Mouse (Mus musculus) mesoderm, embryonic 11.5 days (tissue): ENCODE measurements at regions not wholly inside any gene's neighbourhood (a gene's known extent, or its start where the extent isn't known, plus 50 kb on each side); places are given as distances from the start of the nearest gene placed in this dataset.
"Not testable (repeated sequence)": the region's sequence is repeated elsewhere in the genome, so short reads cannot be mapped to it uniquely, and the experiment has no call there.

Experiments
- DNase-seq: peaks from one replicate; pipeline ENCODE4 v3.0.0-alpha.2; 2012; ENCODE audit warnings: low read depth, low spot score

DNA sequence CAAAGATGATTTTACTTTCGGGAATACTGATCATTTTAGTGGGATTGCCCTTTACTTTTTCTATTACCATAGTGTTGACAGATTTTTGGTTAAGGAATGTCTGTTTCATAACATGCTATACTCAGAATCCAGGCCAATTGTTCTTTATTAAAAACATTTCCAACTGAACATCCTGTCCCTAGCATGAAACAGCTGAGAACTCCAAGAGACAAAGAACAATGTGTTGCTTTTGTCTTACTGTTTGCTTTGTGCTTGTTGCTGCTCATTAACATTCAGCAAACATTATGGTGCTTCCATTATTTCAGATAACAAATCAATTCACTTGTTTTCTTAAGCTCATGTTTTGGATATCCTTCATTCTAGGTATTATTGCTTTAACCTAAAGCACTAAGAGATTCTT is 384.1 kb downstream of the Snca start:
- no peak for DNase-seq

- DNase-seq: peak; percentile 18
These were observed 387.7 kb downstream of the Snca start for GRCm38 (mm10) chr6:60441952-60442351.

DNA sequence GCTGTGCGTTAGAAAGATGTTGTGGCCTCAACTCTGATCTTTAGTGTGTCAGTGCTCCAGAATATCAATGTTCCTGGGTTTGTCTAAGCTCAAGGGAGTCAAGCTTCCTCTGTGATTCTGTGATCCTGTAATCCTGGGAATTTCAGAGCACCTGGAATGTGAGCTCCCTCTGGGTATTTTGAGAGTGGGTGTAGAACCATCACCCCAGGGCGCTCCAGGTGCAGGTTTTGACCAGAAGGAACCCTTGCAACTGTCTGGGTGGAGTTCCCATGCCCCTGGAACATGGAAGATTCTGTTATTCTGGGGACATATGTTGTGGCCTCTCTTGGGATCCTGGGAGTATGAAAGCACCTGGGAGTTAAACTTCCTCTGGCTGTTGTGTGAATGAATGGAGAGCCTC is 418.0 kb downstream of the Snca start:
- no peak for DNase-seq

GRCm38 (mm10) chr6:60411239-60411638 is 418.4 kb downstream of the Snca start:
- DNase-seq: no peak

DNA sequence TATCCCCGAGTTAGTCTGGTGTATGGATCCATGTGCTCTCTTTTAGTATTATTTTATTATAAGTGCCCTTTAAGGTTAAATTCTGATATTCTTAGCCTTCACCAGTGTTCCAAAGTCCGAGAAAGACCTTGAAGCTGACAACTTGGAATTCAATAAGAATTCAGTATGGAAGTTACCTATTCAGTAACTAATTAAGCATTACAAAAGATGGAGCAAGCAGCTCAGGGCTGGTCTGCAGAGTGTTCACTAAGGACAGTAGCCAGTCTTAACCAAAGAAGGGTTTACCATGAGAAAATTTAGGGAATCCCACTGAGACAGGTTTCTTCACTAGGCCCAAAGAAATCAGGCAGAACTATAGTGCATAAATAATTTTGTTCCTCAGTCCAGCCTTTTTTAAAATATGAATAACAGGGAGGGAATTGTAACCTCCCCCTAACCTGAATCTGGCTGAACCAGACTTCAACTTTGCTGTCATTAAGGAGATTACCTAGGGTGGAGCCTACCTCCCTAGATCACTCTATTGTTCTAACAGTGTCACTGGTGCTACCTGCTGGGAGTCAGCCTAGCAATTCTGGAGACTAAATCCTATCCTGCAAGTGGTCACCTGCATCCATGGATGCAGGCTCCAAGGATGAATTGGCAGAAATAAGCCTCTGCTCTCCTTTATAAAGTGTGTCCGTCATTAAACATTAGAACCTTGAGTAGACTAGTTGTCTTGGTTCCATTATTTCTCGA is 419.4 kb downstream of the Snca start:
- DNase-seq: no peak

DNA sequence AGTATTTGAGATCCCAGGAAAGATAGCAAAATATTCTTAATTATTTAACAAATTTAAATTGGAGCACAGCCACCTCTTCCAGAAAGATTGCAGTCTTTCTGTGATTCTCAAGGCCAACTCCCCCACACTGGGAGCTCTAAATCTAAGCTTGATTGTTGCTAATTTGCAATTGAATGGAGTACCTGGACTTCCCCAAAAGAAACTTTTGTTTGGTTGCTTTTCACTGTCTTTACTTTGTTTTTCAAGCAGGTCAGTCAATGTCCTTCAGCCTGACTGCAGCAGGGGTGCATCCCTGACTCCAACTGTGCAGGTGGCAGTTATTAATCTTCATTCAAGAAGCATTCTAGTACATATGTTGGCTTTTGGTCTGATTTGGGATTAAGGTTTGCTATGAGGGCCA is 420.6 kb downstream of the Snca start:
- DNase-seq: no peak

DNA sequence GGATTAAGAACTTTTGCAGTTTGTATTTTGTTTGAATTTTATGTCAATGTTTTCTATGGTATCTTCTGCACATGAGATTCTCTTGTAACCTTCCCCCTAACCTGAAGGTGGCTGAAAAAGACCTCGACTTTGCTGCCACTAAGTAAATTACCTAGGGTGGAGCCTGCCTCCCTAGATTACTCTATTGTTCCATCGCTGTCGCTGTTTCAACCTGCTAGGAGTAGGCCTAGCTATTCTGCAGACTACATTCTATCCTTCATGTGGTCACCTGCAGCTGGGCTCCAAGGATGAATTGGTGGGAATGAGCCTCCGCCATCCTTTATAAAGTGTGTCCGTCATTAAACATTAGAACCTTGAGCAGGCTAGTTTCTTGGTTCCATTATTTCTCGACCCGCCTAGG is 422.8 kb downstream of the Snca start:
- DNase-seq: no peak

GRCm38 (mm10) chr6:60363931-60364330 is 465.7 kb downstream of the Snca start:
- not testable (repeated sequence) for DNase-seq

DNA sequence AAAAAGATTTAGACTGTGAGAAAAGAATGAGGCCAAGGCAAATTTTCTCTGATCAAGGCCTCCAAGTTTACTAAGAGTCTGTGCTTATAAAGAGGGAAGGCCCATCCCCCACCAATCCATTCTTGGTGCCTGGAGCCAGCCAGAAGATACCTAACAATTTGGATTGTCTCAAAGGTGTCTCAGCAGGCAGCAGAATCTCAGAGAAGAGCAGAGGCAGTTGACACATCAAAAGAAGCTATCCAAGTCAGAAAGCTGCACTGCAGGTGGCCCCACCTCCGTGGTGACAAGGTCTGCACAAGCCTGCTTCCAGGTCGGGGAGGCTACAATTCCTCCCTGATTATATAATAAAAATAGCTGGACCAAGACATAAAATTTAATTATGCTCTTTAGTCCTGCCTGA is 484.2 kb downstream of the Snca start:
- no peak for DNase-seq
